Mouse (Mus musculus) liver, embryonic 11.5 days (tissue): ENCODE results near the gene Rnf216. TPM values are rescaled to one million over a fixed set of nuclear protein-coding genes. Genes with fewer than 3 reads are reported as not detected.

Experiments used
- ATAC-seq: fragments of 200-750 bp; cut with Nextera tagmentation; replicated peaks from 2 replicates; pipeline ENCODE4 v1.8.0; 2017; ENCODE audit warnings: moderate number of reproducible peaks, mild to moderate bottlenecking, moderate TSS enrichment, moderate library complexity; ENCODE audit not compliant: low FRiP score
- DNase-seq: peaks from one replicate; pipeline ENCODE4 v3.0.0-alpha.2; 2017; ENCODE audit warnings: low spot score
- H3K27ac ChIP-seq: fragments of 300-500 bp; sonication (generic); 2 replicates; pipeline ENCODE4 v1.5.1; 2014; ENCODE audit warnings: mild to moderate bottlenecking, low read depth, low read length, control low read depth
- H3K27me3 ChIP-seq: fragments of 300-500 bp; sonication (generic); replicated peaks from 2 replicates; pipeline ENCODE4 v1.6.1; 2014; ENCODE audit warnings: low read length, mixed read lengths; ENCODE audit not compliant: control insufficient read depth, insufficient read depth
- H3K36me3 ChIP-seq: fragments of 300-500 bp; sonication (generic); 2 replicates; pipeline ENCODE4 v1.6.1; 2014; ENCODE audit warnings: mild to moderate bottlenecking, low read length, moderate library complexity, mixed read lengths; ENCODE audit not compliant: control insufficient read depth, insufficient read depth
- H3K4me1 ChIP-seq: fragments of 300-500 bp; sonication (generic); replicated peaks from 2 replicates; pipeline ENCODE4 v1.6.1; 2014; ENCODE audit warnings: low read length, mixed read lengths; ENCODE audit not compliant: control insufficient read depth, insufficient read depth
- H3K4me2 ChIP-seq: fragments of 300-500 bp; sonication (generic); 2 replicates; pipeline ENCODE4 v1.6.1; 2014; ENCODE audit warnings: mild to moderate bottlenecking, control low read depth, moderate library complexity
- H3K4me3 ChIP-seq: fragments of 300-500 bp; sonication (generic); 2 replicates; pipeline ENCODE4 v1.5.1; 2014; ENCODE audit warnings: low read depth, low read length, control low read depth
- H3K9ac ChIP-seq: fragments of 300-500 bp; sonication (generic); 2 replicates; pipeline ENCODE4 v1.6.1; 2014; ENCODE audit warnings: low read depth, low read length, control low read depth
- H3K9me3 ChIP-seq: fragments of 300-500 bp; sonication (generic); 2 replicates; pipeline ENCODE4 v1.6.1; 2016; ENCODE audit warnings: low read length, inconsistent platforms, mixed read lengths; ENCODE audit not compliant: control insufficient read depth
- WGBS: fragments of 180-500 bp; shearing (Covaris S2); extraction: QIAGEN DNeasy Blood & Tissue Kit; methylation state at CpG from one replicate; pipeline ENCODE4 v1.1.7; 2014; 5-methylcytosine and 5-hydroxymethylcytosine counted together
- polyA plus RNA-seq: library from polyadenylated mRNA; unstranded; fragments of >200 nt; fragmentation: Nextera tagmentation; extraction: Ambion mirVana; gene quantifications from 2 replicates; pipeline ENCODE4 v1.2.1, GENCODE M21; 2014

Rnf216 gene
- polyA plus RNA-seq = 28.7 and 34.7 TPM in 2 replicates

DNA sequence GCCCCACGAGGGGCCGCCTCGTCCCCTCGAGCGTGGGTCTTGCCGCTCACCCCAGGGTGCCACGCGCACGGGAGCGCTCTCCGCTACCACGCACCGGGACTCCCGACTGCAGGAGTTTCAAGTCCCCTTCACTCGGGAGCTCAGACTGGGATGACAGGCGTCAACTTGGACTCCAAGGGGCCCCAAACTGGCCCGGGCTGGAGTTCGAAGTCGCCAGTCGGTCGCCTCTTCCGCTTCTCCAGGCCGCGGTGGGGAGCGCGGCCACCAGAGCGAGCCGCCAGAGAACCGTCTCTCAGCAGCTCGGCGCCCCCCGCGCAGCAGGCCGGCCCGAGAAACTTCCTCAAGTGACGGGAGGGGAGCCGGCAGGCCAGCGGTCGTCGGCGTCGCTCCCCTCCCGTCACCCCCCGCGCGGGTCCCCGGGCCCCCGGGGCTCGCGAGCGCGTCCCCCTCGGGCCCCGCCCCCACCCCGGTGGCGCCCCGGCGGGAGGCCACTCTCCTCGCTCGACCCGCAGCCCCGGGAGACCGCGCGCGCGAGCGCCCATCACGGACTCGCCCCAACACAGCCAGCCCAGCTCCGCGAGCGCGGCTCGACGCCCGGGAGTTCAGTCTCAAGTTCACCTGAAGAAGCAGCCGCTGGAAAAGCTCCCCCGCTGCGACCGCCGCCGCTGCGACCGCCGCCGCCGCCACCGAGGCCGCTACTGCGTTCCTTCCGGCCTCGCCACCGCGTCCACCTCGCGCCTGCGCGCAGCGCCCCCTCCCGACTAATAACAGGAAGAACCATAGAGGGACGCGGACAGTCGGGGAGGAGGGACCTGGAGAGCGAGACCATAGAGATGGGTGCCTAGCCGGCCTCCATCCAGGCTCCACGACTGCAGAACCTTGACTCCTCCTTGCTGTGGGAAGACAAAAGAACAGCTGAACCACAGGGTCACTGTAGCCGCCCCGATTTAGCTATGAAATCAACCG, at the start of gene Rnf216:
Rnf216 (minus strand) TSS at position 714 of the 966 bp plus-strand sequence.
- H3K4me3 ChIP-seq = peak within 1 kb of the TSS; percentile 76
- peak within 1 kb of the TSS; percentile 81 for H3K27ac ChIP-seq
- peak within 1 kb of the TSS; percentile 79 for H3K4me2 ChIP-seq
- peak within 1 kb of the TSS; percentile 87 for H3K9ac ChIP-seq
- H3K36me3 ChIP-seq = no peaks in the 10 kb centered on the region
- H3K27me3 ChIP-seq = no peaks in the 10 kb centered on the region
- DNase-seq = peak; percentile 92
- 0 out of 2 replicates have a peak, but pooled peaks cover 1% of the 10 kb centered on the region for H3K9me3 ChIP-seq
- H3K4me1 ChIP-seq = peaks cover 38% of the 10 kb centered on the region
- ATAC-seq = peak; percentile 93
- under 1% methylated on average over 105 of the region's 110 CpGs for WGBS

DNA sequence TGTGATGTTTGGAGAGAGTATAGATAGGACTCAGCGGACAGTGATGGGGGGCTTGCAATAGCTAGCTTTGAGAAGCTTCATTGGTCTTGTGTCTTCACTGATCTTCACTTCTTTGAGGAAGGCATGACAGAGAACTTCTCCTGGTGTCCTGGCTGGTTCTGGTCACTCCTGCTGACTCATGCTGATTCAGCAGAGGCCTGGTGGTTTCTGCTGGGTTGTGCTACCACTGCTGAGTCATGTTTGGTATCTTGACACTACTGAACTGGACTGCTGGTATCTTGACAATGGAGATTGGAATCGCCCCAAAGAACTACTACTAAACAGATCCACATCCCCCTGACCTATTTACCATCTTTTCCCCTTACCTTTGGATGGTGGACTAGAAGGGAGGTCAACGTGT, 42.7 kb upstream of the Rnf216 start:
- H3K9me3 ChIP-seq = no peaks in the 10 kb centered on the region; the same call in none of the 2 replicates
- H3K27me3 ChIP-seq = peaks cover 32% of the 10 kb centered on the region
- no peaks in the 10 kb centered on the region for H3K36me3 ChIP-seq
- no peak overlapping the region for H3K4me3 ChIP-seq
- DNase-seq (no peak), ATAC-seq (no peak)
- no peaks in the 10 kb centered on the region for H3K4me1 ChIP-seq
- H3K27ac ChIP-seq = no peak overlapping the region
- H3K4me2 ChIP-seq = no peak overlapping the region
- H3K9ac ChIP-seq = no peak overlapping the region
- WGBS = 75% methylated on average over 3 of the region's 3 CpGs

DNA sequence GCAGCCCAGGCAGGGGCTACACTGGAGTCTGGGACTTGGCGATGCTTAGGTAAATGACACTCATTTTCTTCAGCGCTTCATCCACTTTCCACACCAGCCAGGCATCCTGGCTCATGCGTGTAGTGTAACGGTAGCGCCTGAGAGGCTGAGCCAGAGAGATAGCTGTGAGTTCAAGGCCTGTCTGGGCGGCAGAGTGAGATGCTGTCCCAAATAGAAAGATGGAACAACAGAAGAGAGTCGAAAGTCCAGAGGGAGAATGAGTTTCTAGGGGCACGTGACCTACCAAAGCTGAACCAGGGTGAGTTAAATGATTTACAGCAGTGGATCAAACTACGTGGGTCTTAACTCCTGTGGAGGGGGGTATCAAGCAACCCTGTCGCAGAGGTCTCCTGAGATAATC, 41.0 kb upstream of the Rnf216 start:
- DNase-seq (no peak), ATAC-seq (no peak)
- no peak overlapping the region for H3K4me3 ChIP-seq
- 84% methylated on average over 10 of the region's 10 CpGs for WGBS
- H3K9ac ChIP-seq = no peak overlapping the region
- peaks cover 27% of the 10 kb centered on the region for H3K27me3 ChIP-seq
- H3K4me2 ChIP-seq = no peak overlapping the region
- H3K36me3 ChIP-seq = no peaks in the 10 kb centered on the region
- H3K4me1 ChIP-seq = no peaks in the 10 kb centered on the region
- H3K9me3 ChIP-seq = peaks cover 2% of the 10 kb centered on the region
- H3K27ac ChIP-seq = no peak overlapping the region

DNA sequence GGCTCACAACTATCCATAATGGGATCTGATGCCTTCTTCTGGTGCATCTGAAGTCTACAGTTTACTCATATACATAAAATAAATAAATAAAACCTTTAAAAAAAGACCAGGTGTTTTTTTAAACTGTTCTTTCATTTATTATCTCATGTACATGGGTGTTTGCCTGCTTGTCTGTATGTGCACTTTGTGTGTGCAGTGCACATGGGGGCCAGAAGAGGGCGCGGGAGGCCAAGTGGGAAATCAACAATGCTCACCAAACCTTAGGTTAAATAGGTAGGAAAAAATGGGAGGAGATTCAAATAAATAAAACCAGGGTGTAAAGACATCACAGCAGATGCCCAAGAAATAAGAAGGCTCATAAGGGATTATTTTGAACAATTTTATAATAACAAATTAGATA, 37.2 kb upstream of the Rnf216 start:
- WGBS = 91% methylated on average over 2 of the region's 2 CpGs
- Histone ChIP-seq H3K4me1 (no peaks in the 10 kb centered on the region), H3K27me3 (no peaks in the 10 kb centered on the region; the same call in 1 of the 2 replicates), H3K4me3 (no peak overlapping the region), H3K27ac (no peak overlapping the region), H3K36me3 (no peaks in the 10 kb centered on the region), H3K4me2 (no peak overlapping the region), H3K9ac (no peak overlapping the region), H3K9me3 (peaks cover 2% of the 10 kb centered on the region)
- ATAC-seq (no peak), DNase-seq (no peak)

DNA sequence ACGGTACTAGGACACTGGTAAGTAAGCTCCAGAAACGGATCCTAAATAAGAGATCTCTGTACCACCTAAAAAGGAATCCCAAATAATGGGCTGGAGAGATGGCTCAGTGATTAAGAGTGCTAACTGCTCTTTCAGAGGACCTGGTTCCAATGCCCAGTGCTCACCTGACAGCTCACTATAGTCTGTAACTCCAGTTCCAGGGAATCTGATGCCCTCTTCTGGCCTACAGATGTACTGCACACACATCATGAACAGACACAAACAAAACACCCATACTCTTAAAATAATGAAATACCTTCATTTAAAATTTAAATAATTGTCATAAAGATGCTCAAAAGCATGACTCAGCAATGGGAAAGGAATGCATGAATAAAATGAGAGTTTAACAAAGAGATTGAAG, 36.7 kb upstream of the Rnf216 start:
- Histone ChIP-seq H3K27ac (no peak overlapping the region), H3K4me2 (no peak overlapping the region), H3K4me3 (no peak overlapping the region), H3K27me3 (peaks cover 1% of the 10 kb centered on the region; the same call in 1 of the 2 replicates), H3K36me3 (no peaks in the 10 kb centered on the region), H3K9me3 (peaks cover 2% of the 10 kb centered on the region), H3K4me1 (no peaks in the 10 kb centered on the region), H3K9ac (no peak overlapping the region)
- WGBS = 85% methylated on average over 2 of the region's 2 CpGs
- DNase-seq (no peak), ATAC-seq (no peak)

DNA sequence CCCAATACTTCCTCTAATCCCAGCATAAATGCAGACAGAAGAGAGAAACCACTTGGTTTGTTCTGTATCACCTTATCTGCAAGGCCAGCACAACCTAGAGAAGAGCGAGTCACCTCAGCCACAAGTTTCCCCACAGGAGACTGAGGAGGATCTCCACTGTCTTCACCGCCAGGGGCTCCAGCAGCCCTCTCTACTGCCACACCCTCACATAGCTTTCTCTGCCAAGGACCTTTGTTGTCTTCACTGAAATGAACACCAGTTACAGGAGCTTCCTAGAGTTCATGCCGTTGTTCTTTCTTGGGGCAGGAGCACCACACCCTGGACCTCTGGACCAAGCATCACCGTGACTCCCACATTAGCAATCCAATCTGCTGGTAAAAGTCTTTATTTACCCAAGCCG, 35.9 kb upstream of the Rnf216 start:
- H3K4me3 ChIP-seq = no peak overlapping the region
- no peak overlapping the region for H3K9ac ChIP-seq
- ATAC-seq = no peak
- no peak for DNase-seq
- 82% methylated on average over 5 of the region's 5 CpGs for WGBS
- H3K36me3 ChIP-seq = no peaks in the 10 kb centered on the region
- H3K27ac ChIP-seq = no peak overlapping the region
- peaks cover 2% of the 10 kb centered on the region for H3K9me3 ChIP-seq
- no peak overlapping the region for H3K4me2 ChIP-seq
- no peaks in the 10 kb centered on the region for H3K4me1 ChIP-seq
- H3K27me3 ChIP-seq = peaks cover 2% of the 10 kb centered on the region; the same call in 1 of the 2 replicates

DNA sequence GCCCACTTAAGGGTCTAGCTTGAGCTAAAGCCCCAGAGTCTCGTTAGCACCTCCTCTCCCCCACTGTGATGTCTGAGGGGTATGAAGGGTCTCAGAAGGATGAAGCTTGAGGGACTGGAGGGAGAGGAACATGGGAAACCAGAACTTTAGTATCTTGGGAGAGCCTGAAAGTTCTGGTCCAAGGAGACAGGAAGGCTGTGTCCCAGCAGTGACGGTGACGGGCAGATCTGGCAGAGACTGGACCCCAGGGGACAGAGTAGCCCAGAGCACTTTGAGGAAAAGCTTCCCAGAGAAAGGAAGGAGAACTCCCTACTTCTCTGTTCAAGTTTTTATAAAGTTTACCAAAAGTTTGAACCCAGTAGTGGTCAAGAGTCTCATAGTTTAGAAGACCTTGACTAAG, 34.7 kb upstream of the Rnf216 start, which contains the start of gene Olfr718-ps1:
Olfr718-ps1 (minus strand) TSS at position 101 of the 400 bp plus-strand sequence.
- Histone ChIP-seq H3K4me2 (no peak within 1 kb of the TSS), H3K27me3 (peaks cover 2% of the 10 kb centered on the region; the same call in 1 of the 2 replicates), H3K27ac (no peak within 1 kb of the TSS), H3K9ac (no peak within 1 kb of the TSS), H3K9me3 (peaks cover 2% of the 10 kb centered on the region), H3K4me3 (no peak within 1 kb of the TSS), H3K36me3 (no peaks in the 10 kb centered on the region), H3K4me1 (no peaks in the 10 kb centered on the region)
- DNase-seq (no peak), ATAC-seq (no peak)
- WGBS = 67% methylated on average over 3 of the region's 3 CpGs

DNA sequence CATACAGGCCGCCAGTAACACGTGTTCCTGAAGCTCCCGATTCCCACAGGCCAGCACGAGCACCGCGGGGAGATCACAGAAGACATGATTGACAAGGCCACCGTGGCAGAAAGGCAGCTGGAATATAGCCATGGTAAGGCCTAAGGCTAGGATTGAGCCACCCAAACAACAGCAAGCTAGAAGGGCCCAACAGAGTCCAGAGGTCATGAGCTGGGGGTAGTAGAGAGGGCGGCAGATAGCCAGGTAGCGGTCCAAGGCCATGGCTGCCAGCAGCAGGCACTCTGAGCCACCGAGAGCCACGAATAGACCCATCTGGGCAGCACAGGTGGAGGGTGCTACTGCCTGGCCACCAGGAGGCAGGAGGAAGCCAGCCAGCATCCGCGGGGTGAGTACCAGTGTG, 24.8 kb upstream of the Rnf216 start:
- Histone ChIP-seq H3K4me2 (no peak overlapping the region), H3K27me3 (no peaks in the 10 kb centered on the region; the same call in 1 of the 2 replicates), H3K4me3 (no peak overlapping the region), H3K9ac (no peak overlapping the region), H3K9me3 (no peaks in the 10 kb centered on the region), H3K27ac (no peak overlapping the region), H3K36me3 (no peaks in the 10 kb centered on the region), H3K4me1 (peaks cover 4% of the 10 kb centered on the region; the same call in 1 of the 2 replicates)
- WGBS = 79% methylated on average over 13 of the region's 13 CpGs
- DNase-seq (no peak), ATAC-seq (peak; percentile 26)
